Mouse (Mus musculus) CD4-positive naive resting alpha-beta T cell, adult 57 days (primary cell): ENCODE measurements around the gene Kcnk18. TPM values are rescaled to one million over a fixed set of nuclear protein-coding genes. Genes with fewer than 3 reads are reported as not detected.

Source experiments
- total RNA-seq: library from RNA; stranded (reverse); gene quantifications from one replicate; pipeline ENCODE4 v1.2.4, GENCODE M21; 2023

The Kcnk18 gene
- not detected for total RNA-seq

DNA sequence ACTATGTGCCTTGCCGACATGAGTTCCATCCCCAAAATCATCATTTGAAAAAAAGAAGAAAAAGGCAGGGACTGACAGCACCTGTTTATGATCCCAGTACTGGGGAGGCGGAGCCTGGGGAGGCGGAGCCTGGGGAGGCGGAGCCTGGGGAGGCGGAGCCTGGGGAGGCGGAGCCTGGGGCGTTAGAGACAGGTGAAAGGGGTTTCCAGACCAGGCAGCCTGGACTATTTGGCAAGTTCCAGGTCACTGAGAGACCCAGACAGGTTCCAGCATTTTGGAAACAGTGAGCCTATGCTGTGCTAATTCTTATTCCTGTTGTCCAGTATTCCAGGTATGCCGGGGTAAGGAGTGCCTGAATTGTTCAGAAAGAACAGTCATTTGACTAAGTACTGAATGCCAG is at the start of gene Kcnk18:
Gene Kcnk18, plus strand, starts transcription at position 224 of the 400 bp plus-strand sequence.

DNA sequence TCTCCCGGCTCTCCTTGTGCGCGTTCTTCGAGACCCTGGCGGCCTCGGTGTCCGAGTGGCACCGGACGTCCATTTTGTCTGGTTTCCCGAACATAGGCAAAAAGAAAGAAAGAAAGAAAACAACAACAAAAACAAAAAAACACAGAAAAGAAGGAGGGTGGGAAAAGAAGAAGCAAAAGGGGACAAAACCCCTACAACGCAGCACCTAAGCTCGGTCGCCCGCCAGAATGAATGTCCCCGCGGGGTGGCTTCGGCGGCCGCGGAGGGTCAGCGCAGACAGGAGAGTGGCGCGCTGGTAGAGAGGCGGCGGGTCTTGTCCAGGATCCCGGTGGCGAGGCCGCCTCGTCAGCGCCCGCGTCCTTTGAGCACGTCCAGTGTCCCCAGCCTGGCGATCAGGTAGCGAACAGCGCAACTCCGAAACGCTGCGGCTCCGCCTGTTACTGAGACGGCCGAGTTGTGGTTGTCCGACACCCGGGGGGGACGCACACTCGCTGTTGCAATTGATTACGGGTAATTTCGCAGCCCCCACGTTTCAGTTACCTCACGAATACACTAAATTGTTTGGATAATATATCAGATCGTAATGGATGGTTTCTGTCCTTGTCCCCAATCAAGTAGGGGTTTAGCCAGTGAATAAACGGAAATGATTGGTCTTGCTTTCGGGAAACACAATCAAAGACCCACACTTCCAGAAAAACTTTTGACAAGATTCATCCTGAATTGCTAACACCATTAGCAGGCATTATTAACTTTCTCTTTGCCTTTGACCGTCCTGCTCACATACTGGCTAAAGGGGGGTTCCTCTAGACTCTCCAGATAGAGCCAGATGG is 48.9 kb upstream of the Kcnk18 start, which contains the start of gene Vax1:
Gene Vax1, minus strand, starts transcription at position 121 of the 830 bp plus-strand sequence.

DNA sequence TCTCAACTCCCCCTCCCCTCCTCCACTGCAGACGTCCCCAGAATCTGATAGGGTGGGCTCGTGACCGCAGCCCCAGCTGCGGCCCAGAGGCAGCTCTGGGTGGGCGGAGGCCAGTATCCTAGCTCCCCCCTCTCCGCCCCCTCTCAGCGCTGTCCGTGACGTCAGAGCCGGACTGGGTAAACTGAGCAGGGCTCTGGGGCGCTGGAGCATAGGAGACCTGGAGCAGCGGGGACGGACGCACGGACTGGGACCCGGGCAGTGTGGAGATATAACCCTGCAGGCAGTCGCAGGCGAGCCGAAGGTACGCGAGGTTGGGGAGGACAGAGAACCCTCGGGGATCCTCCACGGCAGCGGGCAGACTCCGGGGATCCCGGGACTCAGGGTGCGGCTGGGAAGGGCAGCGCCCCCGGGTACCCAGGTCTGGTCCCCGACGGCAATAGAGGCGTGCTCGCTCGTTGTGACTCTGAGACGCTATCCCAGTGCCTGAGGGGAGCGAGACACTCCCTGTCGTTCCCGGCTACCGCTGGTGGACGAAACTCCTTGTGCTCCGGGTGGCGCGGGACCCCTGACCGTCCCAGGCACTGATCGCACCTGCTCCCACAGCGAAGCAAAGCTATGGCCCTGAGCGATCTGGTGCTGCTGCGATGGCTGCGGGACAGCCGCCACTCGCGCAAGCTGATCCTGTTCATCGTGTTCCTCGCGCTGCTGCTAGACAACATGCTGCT is 41.9 kb downstream of the Kcnk18 start, which contains the start of gene Slc18a2:
Gene Slc18a2, plus strand, starts transcription at position 179 of the 725 bp plus-strand sequence.

Other genes with a start within 250 kb of the Kcnk18 start
- 0.74 TPM for gene Shtn1, start 143.1 kb upstream of the Kcnk18 start, total RNA-seq
- not detected for gene Vax1, start 49.2 kb upstream of the Kcnk18 start, total RNA-seq
- gene Slc18a2, start 41.7 kb downstream of the Kcnk18 start, total RNA-seq, result not detected
- gene Rps12-ps3, start 103.1 kb downstream of the Kcnk18 start, total RNA-seq, result 1,552 TPM
- 44.3 TPM for gene Pdzd8, start 126.6 kb downstream of the Kcnk18 start, total RNA-seq
- not detected for gene Emx2, start 239.2 kb downstream of the Kcnk18 start, total RNA-seq